Mouse (Mus musculus): Measurements from ENCODE around the gene Mknk2. TPM values are rescaled to one million over a fixed set of nuclear protein-coding genes. Genes with fewer than 3 reads are reported as not detected.

Mknk2 gene
- polyA plus RNA-seq, 1 experiment from 2014 or later, result 71.1 TPM

Other genes starting within 250 kb of the Mknk2 start
- gene Tcf3, start 244.5 kb downstream of the Mknk2 start, polyA plus RNA-seq (2014; fragmentation: Nextera tagmentation; extraction: Ambion mirVana), result 106 and 114 TPM in 2 replicates
- gene Onecut3, start 183.3 kb downstream of the Mknk2 start, polyA plus RNA-seq (2014; fragmentation: Nextera tagmentation; extraction: Ambion mirVana), result 0.04 and 0.09 TPM in 2 replicates
- 0.18 and 0.32 TPM in 2 replicates for gene Atp8b3, start 139.0 kb downstream of the Mknk2 start, polyA plus RNA-seq (2014; fragmentation: Nextera tagmentation; extraction: Ambion mirVana)
- 28.9 and 31.5 TPM in 2 replicates for gene Rexo1, start 116.6 kb downstream of the Mknk2 start, polyA plus RNA-seq (2014; fragmentation: Nextera tagmentation; extraction: Ambion mirVana)
- gene Klf16, start 100.8 kb downstream of the Mknk2 start, polyA plus RNA-seq (2014; fragmentation: Nextera tagmentation; extraction: Ambion mirVana), result 9.7 and 12.1 TPM in 2 replicates
- gene Abhd17a, start 87.8 kb downstream of the Mknk2 start, polyA plus RNA-seq (2014; fragmentation: Nextera tagmentation; extraction: Ambion mirVana), result 99.4 and 114 TPM in 2 replicates
- gene Scamp4, start 75.2 kb downstream of the Mknk2 start, polyA plus RNA-seq (2014; fragmentation: Nextera tagmentation; extraction: Ambion mirVana), result 108 and 111 TPM in 2 replicates
- gene Adat3, start 75.2 kb downstream of the Mknk2 start, polyA plus RNA-seq (2014; fragmentation: Nextera tagmentation; extraction: Ambion mirVana), result 9.2 and 10.1 TPM in 2 replicates
- gene Gm49322, start 72.1 kb downstream of the Mknk2 start, polyA plus RNA-seq (2014; fragmentation: Nextera tagmentation; extraction: Ambion mirVana), result 3.0 and 3.1 TPM in 2 replicates
- gene Csnk1g2, start 55.3 kb downstream of the Mknk2 start, polyA plus RNA-seq (2014; fragmentation: Nextera tagmentation; extraction: Ambion mirVana), result 66.5 and 116 TPM in 2 replicates
- 55.8 and 73.1 TPM in 2 replicates for gene Btbd2, start 21.0 kb downstream of the Mknk2 start, polyA plus RNA-seq (2014; fragmentation: Nextera tagmentation; extraction: Ambion mirVana)
- gene Mob3a, start 23.9 kb upstream of the Mknk2 start, polyA plus RNA-seq (2014; fragmentation: Nextera tagmentation; extraction: Ambion mirVana), result 38.6 and 47.1 TPM in 2 replicates
- gene Izumo4, start 24.1 kb upstream of the Mknk2 start, polyA plus RNA-seq (2014; fragmentation: Nextera tagmentation; extraction: Ambion mirVana), result 15.5 and 15.9 TPM in 2 replicates
- gene Ap3d1, start 64.2 kb upstream of the Mknk2 start, polyA plus RNA-seq (2014; fragmentation: Nextera tagmentation; extraction: Ambion mirVana), result 74.1 and 77.4 TPM in 2 replicates
- 21.1 and 22.7 TPM in 2 replicates for gene Dot1l, start 77.1 kb upstream of the Mknk2 start, polyA plus RNA-seq (2014; fragmentation: Nextera tagmentation; extraction: Ambion mirVana)
- gene Sf3a2, start 120.1 kb upstream of the Mknk2 start, polyA plus RNA-seq (2014; fragmentation: Nextera tagmentation; extraction: Ambion mirVana), result 85.4 and 89.3 TPM in 2 replicates
- gene Plekhj1, start 120.5 kb upstream of the Mknk2 start, polyA plus RNA-seq (2014; fragmentation: Nextera tagmentation; extraction: Ambion mirVana), result 125 TPM in 2 replicates
- 0.11 TPM in 1 of 2 replicates, not detected in the other for gene Amh, start 127.1 kb upstream of the Mknk2 start, polyA plus RNA-seq (2014; fragmentation: Nextera tagmentation; extraction: Ambion mirVana)
- 0.83 and 0.95 TPM in 2 replicates for gene Jsrp1, start 135.4 kb upstream of the Mknk2 start, polyA plus RNA-seq (2014; fragmentation: Nextera tagmentation; extraction: Ambion mirVana)
- gene Oaz1, start 148.5 kb upstream of the Mknk2 start, polyA plus RNA-seq (2014; fragmentation: Nextera tagmentation; extraction: Ambion mirVana), result 1,692 and 1,787 TPM in 2 replicates
- gene Lingo3, start 165.9 kb upstream of the Mknk2 start, polyA plus RNA-seq (2014; fragmentation: Nextera tagmentation; extraction: Ambion mirVana), result 0.07 and 0.20 TPM in 2 replicates
- gene Lsm7, start 177.1 kb upstream of the Mknk2 start, polyA plus RNA-seq (2014; fragmentation: Nextera tagmentation; extraction: Ambion mirVana), result 406 and 412 TPM in 2 replicates
- gene Sppl2b, start 177.2 kb upstream of the Mknk2 start, polyA plus RNA-seq (2014; fragmentation: Nextera tagmentation; extraction: Ambion mirVana), result 27.0 and 30.6 TPM in 2 replicates
- 0.04 TPM in 1 of 2 replicates, not detected in the other for gene Tmprss9, start 193.7 kb upstream of the Mknk2 start, polyA plus RNA-seq (2014; fragmentation: Nextera tagmentation; extraction: Ambion mirVana)
- gene Timm13, start 222.9 kb upstream of the Mknk2 start, polyA plus RNA-seq (2014; fragmentation: Nextera tagmentation; extraction: Ambion mirVana), result 392 and 393 TPM in 2 replicates
- 15.5 and 18.3 TPM in 2 replicates for gene Lmnb2, start 240.1 kb upstream of the Mknk2 start, polyA plus RNA-seq (2014; fragmentation: Nextera tagmentation; extraction: Ambion mirVana)